Comparison of ENCODE assay signal across 26 mouse cellular contexts in genomic region chr8:114136750-114137149, GRCm38 (mm10). TPM values are rescaled to one million over a fixed set of nuclear protein-coding genes. Genes with fewer than 3 reads are reported as not detected.
A peak's percentile ranks its signal among the peaks of the same experiment; 100 is the strongest.
DNase-seq lines count a peak whose midpoint lies in the region; ATAC-seq and TF ChIP-seq lines count a peak whose summit lies in the region.
"Had no signal": no experiment of that assay in that cellular context is flagged by ENCODE, and none has a peak within 500 bp of the region (broad histone marks: within the 10 kb centered on the region; RNA-seq: fewer than 3 reads in every experiment).

No protein-coding gene starts in this region.

- H3K27me3 ChIP-seq in heart, embryonic 15.5 days = no peaks in the 10 kb centered on the region
- H3K27me3 ChIP-seq in liver, embryonic 14.5 days (ENCODE audit: control insufficient read depth, insufficient read depth, low read length) = no peaks in the 10 kb centered on the region
- H3K27me3 ChIP-seq in cerebellum, adult 2 months (ENCODE audit: control insufficient read depth, insufficient read depth, low read length) = no peaks in the 10 kb centered on the region
- H3K27me3 ChIP-seq: CH12.LX; hindbrain, embryonic 13.5 days; midbrain, embryonic 13.5 days; Patski had no signal

- no peak for TF ChIP-seq CTCF in liver, embryonic 14.5 days (IDR thresholded peaks at IDR 0.05; ENCODE audit: low read depth)
- TF ChIP-seq CTCF in cerebellum, adult 2 months (IDR thresholded peaks at IDR 0.05; ENCODE audit: borderline replicate concordance, insufficient read depth, low read depth, low read length) = no peak

- H3K36me3 ChIP-seq in heart, embryonic 15.5 days = no peaks in the 10 kb centered on the region
- H3K36me3 ChIP-seq in liver, embryonic 14.5 days (replicated peaks; ENCODE audit: control insufficient read depth, insufficient read depth, low read depth) = no peaks in the 10 kb centered on the region
- H3K36me3 ChIP-seq: embryonic facial prominence, embryonic 10.5 days; G1E; hindbrain, embryonic 13.5 days; midbrain, embryonic 13.5 days had no signal

- H3K9ac ChIP-seq in heart, embryonic 15.5 days = no peak overlapping the region
- H3K9ac ChIP-seq in liver, embryonic 14.5 days (replicated peaks) = no peak overlapping the region
- H3K9ac ChIP-seq: hindbrain, embryonic 13.5 days; midbrain, embryonic 13.5 days had no signal

- no peak overlapping the region for H3K4me3 ChIP-seq in heart, embryonic 15.5 days
- H3K4me3 ChIP-seq in liver, embryonic 14.5 days (ENCODE audit: insufficient read depth in 1 of 2, low read depth in 2 of 2, low read length in 2 of 2) = no peak overlapping the region
- no peak overlapping the region for H3K4me3 ChIP-seq in cerebellum, adult 2 months (replicated peaks; ENCODE audit: insufficient read depth, low read depth, low read length)
- H3K4me3 ChIP-seq: embryonic facial prominence, embryonic 10.5 days; hindbrain, embryonic 13.5 days; midbrain, embryonic 13.5 days had no signal

- no peaks in the 10 kb centered on the region for H3K9me3 ChIP-seq in heart, embryonic 15.5 days (replicated peaks)
- no peaks in the 10 kb centered on the region for H3K9me3 ChIP-seq in liver, embryonic 14.5 days (ENCODE audit: control insufficient read depth, low read length)
- H3K9me3 ChIP-seq: embryonic facial prominence, embryonic 10.5 days; hindbrain, embryonic 13.5 days; midbrain, embryonic 13.5 days had no signal

- peak overlapping the region; percentile 50; the same call in 1 of the 2 replicates for H3K27ac ChIP-seq in heart, embryonic 15.5 days
- H3K27ac ChIP-seq in liver, embryonic 14.5 days = no peak overlapping the region
- H3K27ac ChIP-seq in cerebellum, adult 2 months (ENCODE audit: insufficient read depth, low read length) = no peak overlapping the region
- H3K27ac ChIP-seq: embryonic facial prominence, embryonic 10.5 days; hindbrain, embryonic 13.5 days; midbrain, embryonic 13.5 days had no signal

- no peak for TF ChIP-seq POLR2A in cerebellum, adult 2 months (IDR thresholded peaks at IDR 0.05; ENCODE audit: borderline replicate concordance, insufficient read depth, low read length)

- TF ChIP-seq EP300 in liver, embryonic 14.5 days (IDR thresholded peaks at IDR 0.05; ENCODE audit: low read depth) = peak; percentile 64

- 72% methylated on average over 1 of the region's 1 CpGs for WGBS in heart, embryonic 15.5 days
- 23% methylated on average over 1 of the region's 1 CpGs for WGBS in liver, embryonic 14.5 days (ENCODE audit: insufficient replicate concordance)
- WGBS in cerebellum, adult 2 months = 100% methylated on average over 1 of the region's 1 CpGs

- no peak for DNase-seq in heart, adult 8-10 months (ENCODE audit: low spot score)
- DNase-seq in liver, embryonic 14.5 days (ENCODE audit: low read depth in 3 of 3, low spot score in 3 of 3) = peak; percentile 24 to 37 (median 33)
- DNase-seq in right cerebral cortex, adult 2 months (ENCODE audit: low spot score in 2 of 2) = no peak
- no peak for DNase-seq in cerebellum, adult 2 months
- DNase-seq: B cell, adult 2 months; cerebellum, adult 8-10 months; gastrocnemius, postnatal 25 days; kidney, adult 8-10 months; kidney, postnatal 10 days; left cerebral cortex, postnatal 4 days; lung, adult 18-20 months; lung, postnatal 10 days; retina, postnatal 1 day; right cerebral cortex, postnatal 4 days; thymus, postnatal 14 days had no signal

- no peak overlapping the region for H3K4me2 ChIP-seq in heart, embryonic 15.5 days
- H3K4me2 ChIP-seq in liver, embryonic 14.5 days (ENCODE audit: low read depth) = no peak overlapping the region
- H3K4me2 ChIP-seq: heart, embryonic 11.5 days; hindbrain, embryonic 13.5 days; midbrain, embryonic 13.5 days had no signal

- peaks cover 16% of the 10 kb centered on the region for H3K4me1 ChIP-seq in heart, embryonic 15.5 days (replicated peaks)
- H3K4me1 ChIP-seq in liver, embryonic 14.5 days (replicated peaks; ENCODE audit: control insufficient read depth in 2 of 2, insufficient read depth in 2 of 2, low read length in 1 of 2) = peaks cover 10 to 37% of the 10 kb centered on the region in 2 experiments
- no peaks in the 10 kb centered on the region for H3K4me1 ChIP-seq in cerebellum, adult 2 months (ENCODE audit: control insufficient read depth, insufficient read depth, low read length)

- ATAC-seq in heart, embryonic 15.5 days (replicated peaks; ENCODE audit: insufficient number of reproducible peaks, insufficient read depth, low FRiP score, low read depth) = no peak
- ATAC-seq in common myeloid progenitor, adult 5-6 weeks (replicated peaks; ENCODE audit: low read depth, poor library complexity, severe bottlenecking) = peak; percentile 37
- peak; percentile 64 for ATAC-seq in liver, embryonic 14.5 days (ENCODE audit: insufficient read depth)
- ATAC-seq in inflammation-experienced regulatory T-cells, adult 6 months = no peak
- ATAC-seq: forebrain, embryonic 16.5 days; midbrain, embryonic 13.5 days; Patski had no signal

RNA-seq across cellular contexts. Expression of gene Nudt7, which starts 3.4 kb away (rescaled TPM):
- polyA plus RNA-seq in heart, embryonic 15.5 days (2015; fragmentation: Nextera tagmentation; extraction: Ambion mirVana) = 25.5 and 28.1 TPM in 2 replicates
- total RNA-seq in heart, adult 8-10 months (2022) = 100 to 1,000 TPM; 103 to 128 (median 108) TPM
- total RNA-seq in common myeloid progenitor, adult 5-6 weeks (2017) = 23.1 and 30.9 TPM in 2 replicates
- polyA plus RNA-seq in liver, embryonic 14.5 days (2012; rRNA removed) = 7.0 and 9.0 TPM in 2 replicates
- polyA plus RNA-seq in liver, embryonic 14.5 days (2014; fragmentation: Nextera tagmentation; extraction: Ambion mirVana) = 17.3 and 18.9 TPM in 2 replicates
- 11.0 and 12.4 TPM in 2 replicates for polyA plus RNA-seq in cerebellum, adult 2 months (2012; rRNA removed)
- 10 to 100 TPM in 2 of 3 experiments, 1 to 10 TPM in 1; 8.8 to 13.6 (median 11.9) TPM for polyA plus RNA-seq in inflammation-experienced regulatory T-cells, adult 6 months (2017; shearing (Covaris generic))
- polyA plus RNA-seq: G1E had no signal

Comparison
In these comparisons a context has a peak if more than half of its experiments do, and no peak if none do; other contexts are left out.
1. ATAC-seq: peak in common myeloid progenitor, adult 5-6 weeks (single experiment) and liver, embryonic 14.5 days (single experiment); none in heart, embryonic 15.5 days (single experiment) and inflammation-experienced regulatory T-cells, adult 6 months (single experiment).
2. DNase-seq: peak in liver, embryonic 14.5 days (3 of 3); none in heart, adult 8-10 months (single experiment), right cerebral cortex, adult 2 months (0 of 2) and cerebellum, adult 2 months (0 of 2).